Mouse (Mus musculus) splenic B cell, adult 2 months (primary cell): ENCODE measurements around the gene Fam240b.
"Not testable (repeated sequence)": the region's sequence is repeated elsewhere in the genome, so short reads cannot be mapped to it uniquely, and the experiment has no call there.

ENCODE experiments used
- DNase-seq: peaks from one replicate; pipeline ENCODE4 v3.0.0-alpha.2; 2011; ENCODE audit warnings: low read depth, low spot score
- H3K27me3 ChIP-seq: 2 replicates; pipeline ENCODE4 v1.6.1; 2012; ENCODE audit warnings: mild to moderate bottlenecking, low read length, moderate library complexity, mixed read lengths; ENCODE audit not compliant: control insufficient read depth, poor library complexity, insufficient read depth, severe bottlenecking
- H3K36me3 ChIP-seq: 2 replicates; pipeline ENCODE4 v1.6.1; 2012; ENCODE audit warnings: mild to moderate bottlenecking, low read length, moderate library complexity, mixed read lengths; ENCODE audit not compliant: control insufficient read depth, poor library complexity, insufficient read depth, severe bottlenecking

Gene Fam240b

DNA sequence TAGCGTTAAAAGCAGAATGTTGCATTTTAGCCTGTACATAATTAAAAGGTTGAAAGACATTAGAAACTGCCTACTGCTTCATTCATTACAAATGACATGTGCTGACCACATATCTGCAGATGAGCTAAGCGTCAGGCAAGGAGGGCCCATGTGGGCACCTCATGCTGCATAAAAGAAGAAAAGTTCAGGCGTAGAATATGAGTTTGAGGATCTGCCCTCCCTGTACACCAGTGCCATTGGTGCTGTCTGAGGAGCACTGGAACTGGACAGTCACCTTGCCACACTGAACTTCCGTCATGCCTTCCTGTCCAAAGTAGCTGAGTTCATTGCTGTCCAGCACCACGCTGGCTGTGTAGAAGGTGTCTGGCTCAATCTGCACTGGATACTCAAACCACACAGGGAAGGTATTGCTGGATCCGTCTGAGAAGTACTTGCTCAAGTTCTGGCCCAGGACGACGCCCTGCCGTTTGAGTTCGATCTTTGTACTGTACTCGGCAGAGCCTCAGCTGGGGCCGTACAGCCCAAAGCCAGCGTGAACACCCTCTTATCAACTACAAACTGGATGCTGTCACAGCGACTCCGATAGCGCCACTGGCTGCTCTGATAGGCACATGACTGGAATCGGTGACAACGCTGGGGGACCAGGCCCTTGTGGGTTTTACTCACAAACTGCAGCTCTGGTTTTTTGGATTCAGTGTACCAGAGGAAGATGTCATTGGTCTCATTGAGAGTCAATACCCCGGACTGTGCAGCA, 40.2 kb downstream of the Fam240b start:
- DNase-seq, H3K27me3 ChIP-seq, H3K36me3 ChIP-seq: not testable (repeated sequence)

- Histone ChIP-seq H3K27me3 (no peaks in the 10 kb centered on the region), H3K36me3 (no peaks in the 10 kb centered on the region)
- no peak for DNase-seq
Observed at GRCm38 (mm10) chr13:64450001-64450794, 47.4 kb downstream of the Fam240b start.

GRCm38 (mm10) chr13:64448729-64449128, 48.9 kb downstream of the Fam240b start:
- Histone ChIP-seq H3K27me3 (no peaks in the 10 kb centered on the region), H3K36me3 (no peaks in the 10 kb centered on the region)
- DNase-seq, result no peak

- Histone ChIP-seq H3K36me3 (no peaks in the 10 kb centered on the region), H3K27me3 (no peaks in the 10 kb centered on the region)
- DNase-seq, result peak; percentile 36
Observed at GRCm38 (mm10) chr13:64447947-64448346, 49.6 kb downstream of the Fam240b start.

DNA sequence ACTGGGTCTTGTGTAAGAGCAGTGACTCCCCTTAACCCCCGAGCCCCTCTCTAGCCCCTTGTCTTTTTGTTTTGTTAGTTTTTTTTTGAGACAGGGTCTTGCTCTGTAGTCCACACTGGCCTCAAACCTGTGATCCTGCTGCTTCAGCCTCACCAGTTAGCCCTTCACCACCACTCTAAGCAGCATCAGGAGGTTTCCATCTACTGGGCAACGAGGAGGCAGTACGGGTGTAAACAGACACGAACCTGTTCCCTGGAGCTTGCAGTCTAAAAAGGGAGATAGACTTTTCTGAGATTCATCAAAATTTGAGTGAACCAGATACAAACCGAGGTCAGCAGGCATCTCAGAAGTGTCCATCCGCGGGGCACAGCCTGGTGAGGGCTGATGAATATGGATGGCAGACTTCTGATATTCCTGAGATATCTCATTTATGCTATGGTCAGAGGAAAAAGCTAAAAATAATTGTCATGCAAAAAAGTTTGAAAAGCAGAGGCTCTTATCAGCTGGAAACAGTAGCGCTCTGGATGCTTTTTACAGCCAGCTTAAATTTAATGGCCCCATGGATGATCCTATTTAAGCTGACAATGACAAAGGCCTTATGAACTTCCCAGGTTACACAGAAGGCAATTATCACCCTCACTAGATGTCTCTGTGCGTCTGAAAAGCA, 52.2 kb downstream of the Fam240b start:
- no peak for DNase-seq
- Histone ChIP-seq H3K36me3 (no peaks in the 10 kb centered on the region), H3K27me3 (no peaks in the 10 kb centered on the region)

GRCm38 (mm10) chr13:64443263-64443894, 54.2 kb downstream of the Fam240b start:
- DNase-seq, result peak; percentile 28
- Histone ChIP-seq H3K36me3 (no peaks in the 10 kb centered on the region), H3K27me3 (no peaks in the 10 kb centered on the region)

GRCm38 (mm10) chr13:64440592-64440991, 57.0 kb downstream of the Fam240b start:
- DNase-seq, result peak; percentile 15
- Histone ChIP-seq H3K36me3 (no peaks in the 10 kb centered on the region), H3K27me3 (no peaks in the 10 kb centered on the region)

DNA sequence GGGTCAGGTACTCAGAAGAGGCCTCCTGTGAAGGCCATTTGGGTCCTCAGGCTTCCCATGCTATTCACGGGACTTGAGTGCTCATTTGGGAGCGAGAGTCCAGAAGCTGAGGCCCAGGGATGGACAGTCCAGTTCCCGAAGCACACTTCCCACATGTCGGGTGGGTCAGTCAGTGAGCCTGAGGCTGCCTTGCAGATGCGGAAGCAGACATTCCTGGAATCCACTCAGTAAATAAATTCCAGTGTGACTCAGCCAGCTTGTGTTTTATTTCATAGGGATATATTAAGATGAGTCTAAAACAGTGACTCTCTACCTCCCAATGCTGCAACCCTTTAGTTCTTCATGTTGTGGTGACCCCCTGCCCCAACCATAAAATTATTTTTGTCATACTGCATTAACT, 58.1 kb downstream of the Fam240b start:
- H3K27me3 ChIP-seq, result no peaks in the 10 kb centered on the region
- DNase-seq, result no peak
- H3K36me3 ChIP-seq, result no peaks in the 10 kb centered on the region

GRCm38 (mm10) chr13:64438863-64439452, 58.6 kb downstream of the Fam240b start:
- Histone ChIP-seq H3K36me3 (no peaks in the 10 kb centered on the region), H3K27me3 (no peaks in the 10 kb centered on the region)
- DNase-seq, result peak; percentile 82

DNA sequence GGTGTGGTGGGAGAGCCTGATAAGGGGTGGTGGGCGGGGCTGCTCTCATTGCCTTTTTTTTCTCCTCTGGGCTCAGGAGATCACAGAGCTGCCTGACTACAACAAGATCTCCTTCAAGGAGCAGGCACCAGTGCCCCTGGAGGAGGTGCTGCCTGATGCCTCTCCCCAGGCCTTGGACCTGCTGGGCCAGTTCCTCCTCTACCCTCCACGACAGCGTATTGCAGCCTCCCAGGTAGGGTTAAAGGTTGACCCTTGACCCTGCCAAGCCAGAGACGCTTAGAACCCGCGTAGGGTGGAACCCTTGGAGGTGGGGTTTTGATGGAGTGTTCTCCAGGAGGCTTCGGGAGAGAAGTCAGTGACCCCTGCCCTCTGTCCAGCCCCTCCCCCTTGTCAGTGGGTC, 59.8 kb downstream of the Fam240b start:
- H3K27me3 ChIP-seq, result no peaks in the 10 kb centered on the region
- DNase-seq, result no peak
- no peaks in the 10 kb centered on the region for H3K36me3 ChIP-seq

DNA sequence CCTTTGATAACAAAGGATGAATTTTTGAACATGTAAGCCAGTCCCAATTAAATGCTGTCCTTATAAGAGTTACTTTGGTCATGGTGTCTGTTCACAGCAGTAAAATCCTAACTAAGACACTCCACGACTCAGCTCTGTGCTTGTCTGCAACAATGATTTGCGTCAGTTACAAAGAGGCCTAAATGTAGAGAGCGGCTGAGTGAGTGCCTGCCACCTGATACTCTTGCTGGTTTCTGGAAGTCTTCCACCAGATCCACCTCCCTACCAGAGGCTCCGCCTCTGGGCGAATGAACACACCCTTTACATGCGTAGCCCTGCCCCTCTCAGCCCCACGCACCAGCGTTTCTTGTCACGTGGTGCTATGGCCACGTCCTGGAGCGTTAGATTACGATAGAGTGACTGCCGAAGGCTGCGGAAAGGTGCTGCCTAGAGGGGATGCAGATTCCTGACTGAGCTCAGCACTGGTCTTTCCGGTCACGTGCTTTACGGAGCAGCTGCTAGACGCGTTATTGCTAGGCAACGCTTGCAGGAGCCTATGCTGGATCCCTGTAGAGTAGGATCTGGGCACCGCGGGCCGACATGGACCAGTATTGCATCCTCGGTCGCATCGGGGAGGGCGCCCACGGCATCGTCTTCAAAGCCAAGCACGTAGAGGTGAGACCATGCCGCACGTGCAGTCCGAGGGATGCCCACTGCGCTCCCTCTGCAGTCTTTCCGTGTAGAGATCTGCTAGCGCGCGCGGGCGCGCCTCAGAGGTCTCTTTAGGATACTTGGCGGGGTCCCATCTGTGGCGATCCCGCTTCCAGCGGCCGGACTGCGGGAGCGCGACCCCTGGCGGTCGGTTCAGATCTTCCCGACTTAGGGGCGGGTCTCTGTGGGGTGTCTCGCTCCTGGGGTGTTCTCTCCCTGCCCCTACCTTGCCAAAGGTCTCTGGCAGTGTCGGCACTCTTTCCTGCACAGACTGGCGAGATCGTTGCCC, 65.3 kb downstream of the Fam240b start, which contains the start of gene Cdk20:
Cdk20 (plus strand) TSS at position 298 of the 979 bp plus-strand sequence.
- DNase-seq, result peak; percentile 85
- Histone ChIP-seq H3K27me3 (no peaks in the 10 kb centered on the region), H3K36me3 (no peaks in the 10 kb centered on the region)
